Mouse (Mus musculus) effector memory CD4-positive, alpha-beta T cell, adult 7 months (primary cell): ENCODE measurements around the gene Olfr23. TPM values are rescaled to one million over a fixed set of nuclear protein-coding genes. Genes with fewer than 3 reads are reported as not detected.

Experiments used
- polyA plus RNA-seq: library from polyadenylated mRNA; unstranded; fragments of 100-300 nt; shearing (Covaris generic); gene quantifications from one replicate; pipeline ENCODE4 v1.2.1, GENCODE M21; 2017

Gene Olfr23
- polyA plus RNA-seq: not detected

DNA sequence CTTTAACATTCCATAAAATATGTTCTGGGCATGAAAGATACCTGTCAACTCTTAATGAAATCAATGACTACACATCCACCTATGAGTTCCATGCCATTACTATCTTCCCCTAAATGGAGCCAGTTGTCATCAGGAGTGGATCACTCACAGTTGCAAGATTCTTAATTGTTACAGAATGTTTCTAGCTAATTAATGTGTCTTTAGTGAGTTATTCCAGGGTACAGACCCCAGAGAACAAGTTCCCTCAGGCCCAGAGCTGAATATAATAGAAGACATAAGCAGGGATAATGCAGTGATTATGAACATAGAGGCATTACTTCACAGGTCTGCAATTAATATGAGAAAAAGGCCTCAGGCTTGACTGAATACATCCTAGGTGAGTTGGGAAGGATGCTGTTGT, at the start of gene Olfr23:
TSS of gene Olfr23 (plus strand) at position 301 of the 400 bp plus-strand sequence.

DNA sequence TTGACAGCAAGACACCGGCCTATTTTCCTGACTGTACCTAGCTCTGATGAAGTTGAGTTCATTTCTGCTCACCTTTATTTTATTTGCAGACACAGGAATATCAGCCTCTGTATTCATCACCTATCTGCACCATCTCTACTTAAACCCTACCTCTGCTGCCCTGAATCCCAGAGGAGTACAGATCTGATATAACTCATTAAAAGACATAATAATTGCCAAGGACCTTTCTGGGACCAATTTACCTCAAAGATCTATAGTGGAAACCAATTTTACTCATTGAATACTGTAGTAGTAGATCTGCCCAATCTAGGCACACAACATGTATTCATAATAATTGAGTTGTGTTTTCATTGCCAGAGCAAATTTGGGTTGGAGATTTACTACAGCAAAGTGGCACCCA, 45.8 kb upstream of the Olfr23 start, which contains the start of gene Olfr394:
TSS of gene Olfr394 (minus strand) at position 101 of the 400 bp plus-strand sequence.

DNA sequence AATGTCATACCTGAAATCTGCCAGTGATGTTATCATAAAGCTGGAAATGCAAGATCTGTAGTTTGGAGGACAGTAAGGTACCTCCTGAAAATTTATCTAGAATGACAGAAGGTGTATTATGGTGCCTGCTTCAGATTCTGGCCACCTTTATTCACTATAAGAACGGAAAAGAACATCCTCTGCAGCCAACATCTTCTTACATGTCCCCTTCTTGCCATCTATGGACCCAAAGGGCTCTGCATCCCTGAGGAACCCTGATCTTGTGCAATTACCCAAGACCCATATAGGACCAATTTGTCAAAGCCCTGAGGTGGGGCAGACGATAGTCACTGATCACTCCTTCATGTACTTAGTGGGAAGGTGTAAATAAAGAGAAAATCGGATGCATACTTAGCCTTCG, 27.3 kb upstream of the Olfr23 start, which contains the start of gene Olfr395:
TSS of gene Olfr395 (minus strand) at position 101 of the 400 bp plus-strand sequence.

DNA sequence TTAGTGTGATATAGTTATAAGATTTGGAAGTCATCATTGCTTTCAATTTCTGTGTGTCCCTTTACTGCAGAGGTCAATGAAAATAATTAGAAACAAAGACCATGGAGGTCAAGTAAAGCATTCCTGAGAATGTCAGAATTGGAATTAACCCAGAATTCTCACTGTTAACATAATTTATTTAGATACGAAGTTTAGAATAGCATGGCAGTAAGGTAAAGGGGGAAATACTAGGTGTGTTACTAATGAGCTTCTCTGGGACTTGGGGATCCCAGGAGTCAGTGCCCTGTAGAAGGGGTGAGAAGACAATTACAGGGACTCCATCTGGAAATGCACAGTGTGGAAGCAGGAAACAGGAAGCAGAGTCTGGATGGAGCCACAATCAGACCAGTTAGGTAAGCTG, 24.0 kb downstream of the Olfr23 start, which contains the start of gene Olfr397:
TSS of gene Olfr397 (plus strand) at position 301 of the 400 bp plus-strand sequence.

DNA sequence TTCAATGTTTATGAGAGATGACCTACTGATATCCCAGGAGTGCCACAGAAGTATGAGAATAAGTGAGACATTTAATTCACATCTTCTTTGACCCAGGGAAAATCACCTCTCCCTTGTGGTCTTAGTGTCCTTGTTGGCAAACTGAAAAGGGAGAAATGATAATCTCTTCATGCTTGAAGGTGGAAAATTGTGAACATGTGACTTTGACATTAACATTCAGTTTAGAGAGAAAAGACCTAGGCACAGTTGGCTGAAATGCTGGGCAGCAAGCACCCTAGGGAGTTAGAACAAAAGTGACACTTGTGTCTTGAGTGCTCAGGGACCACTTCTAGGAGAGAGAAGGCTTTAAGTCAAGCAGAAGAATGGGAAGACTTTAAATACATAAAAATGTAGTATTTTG, 53.8 kb downstream of the Olfr23 start, which contains the start of gene Olfr398:
TSS of gene Olfr398 (minus strand) at position 101 of the 400 bp plus-strand sequence.

Other genes starting within 250 kb of the Olfr23 start
- gene Zfp735, start 247.9 kb upstream of the Olfr23 start, polyA plus RNA-seq: not detected
- gene Olfr389, start 156.0 kb upstream of the Olfr23 start, polyA plus RNA-seq: not detected
- gene Olfr390, start 153.7 kb upstream of the Olfr23 start, polyA plus RNA-seq: not detected
- not detected for gene Olfr391-ps, start 133.6 kb upstream of the Olfr23 start, polyA plus RNA-seq
- 0.27 TPM for gene Olfr392, start 119.6 kb upstream of the Olfr23 start, polyA plus RNA-seq
- gene Olfr393, start 85.2 kb upstream of the Olfr23 start, polyA plus RNA-seq: not detected
- gene Olfr394, start 45.9 kb upstream of the Olfr23 start, polyA plus RNA-seq: not detected
- not detected for gene Olfr395, start 27.4 kb upstream of the Olfr23 start, polyA plus RNA-seq
- not detected for gene Olfr397, start 24.1 kb downstream of the Olfr23 start, polyA plus RNA-seq
- 0.07 TPM for gene Olfr398, start 53.7 kb downstream of the Olfr23 start, polyA plus RNA-seq
- gene Olfr139, start 119.9 kb downstream of the Olfr23 start, polyA plus RNA-seq: not detected
- not detected for gene Olfr399, start 119.9 kb downstream of the Olfr23 start, polyA plus RNA-seq
- gene Zfp616, start 133.3 kb downstream of the Olfr23 start, polyA plus RNA-seq: not detected
- gene Olfr401, start 177.0 kb downstream of the Olfr23 start, polyA plus RNA-seq: not detected
- gene Olfr402, start 216.9 kb downstream of the Olfr23 start, polyA plus RNA-seq: not detected
- not detected for gene Olfr403, start 249.6 kb downstream of the Olfr23 start, polyA plus RNA-seq